Mouse (Mus musculus) adrenal gland, postnatal 14 days (tissue): ENCODE measurements around the gene Numbl. TPM values are rescaled to one million over a fixed set of nuclear protein-coding genes. Genes with fewer than 3 reads are reported as not detected.

ENCODE experiments used
- DNase-seq: peaks from one replicate; pipeline ENCODE4 v3.0.0; 2021; ENCODE audit warnings: mixed read lengths
- total RNA-seq: library from RNA; stranded (reverse); gene quantifications from 2 replicates; pipeline ENCODE4 v1.2.3, GENCODE M21; 2021

Gene Numbl
- total RNA-seq, 1 experiment from 2014 or later, result 8.7 TPM

- DNase-seq, result peak; percentile 85
Measured at GRCm38 (mm10) chr7:27325697-27326096, 67.5 kb downstream of the Numbl start.

GRCm38 (mm10) chr7:27326101-27326880 lies 68.1 kb downstream of the Numbl start:
- DNase-seq, result peak; percentile 53

GRCm38 (mm10) chr7:27327500-27327899 lies 69.3 kb downstream of the Numbl start:
- DNase-seq, result no peak

- no peak for DNase-seq
Measured at GRCm38 (mm10) chr7:27328161-27328560, 69.9 kb downstream of the Numbl start.

GRCm38 (mm10) chr7:27328648-27329047 lies 70.4 kb downstream of the Numbl start:
- no peak for DNase-seq

GRCm38 (mm10) chr7:27329326-27329947 lies 71.2 kb downstream of the Numbl start:
- DNase-seq, result peak; percentile 93

- DNase-seq, result no peak
Measured at GRCm38 (mm10) chr7:27329981-27330380, 71.7 kb downstream of the Numbl start.

GRCm38 (mm10) chr7:27330709-27331540 lies 72.7 kb downstream of the Numbl start:
- peak; percentile 94 for DNase-seq

GRCm38 (mm10) chr7:27331541-27331851 lies 73.3 kb downstream of the Numbl start:
- peak; percentile 51 for DNase-seq

Other genes with a start within 250 kb of the Numbl start
- gene Cyp2a12, start 229.4 kb upstream of the Numbl start, total RNA-seq, result 5.2 and 72.8 TPM in 2 replicates
- 733 and 877 TPM in 2 replicates for gene Cyp2f2, start 138.5 kb upstream of the Numbl start, total RNA-seq
- not detected in 2 replicates for gene Cyp2t4, start 104.7 kb upstream of the Numbl start, total RNA-seq
- gene Egln2, start 91.6 kb upstream of the Numbl start, total RNA-seq, result 83.9 and 92.9 TPM in 2 replicates
- gene Rab4b, start 79.5 kb upstream of the Numbl start, total RNA-seq, result 39.5 and 55.2 TPM in 2 replicates
- gene Gm21983, start 77.3 kb upstream of the Numbl start, total RNA-seq, result not detected in 2 replicates
- 0.89 TPM in 1 of 2 replicates, not detected in the other for gene Mia, start 77.3 kb upstream of the Numbl start, total RNA-seq
- 22.9 and 23.0 TPM in 2 replicates for gene BC024978, start 62.7 kb upstream of the Numbl start, total RNA-seq
- gene Snrpa, start 62.2 kb upstream of the Numbl start, total RNA-seq, result 88.3 and 90.9 TPM in 2 replicates
- gene Itpkc, start 29.8 kb upstream of the Numbl start, total RNA-seq, result 8.6 and 9.6 TPM in 2 replicates
- gene Coq8b, start 25.4 kb upstream of the Numbl start, total RNA-seq, result 44.2 and 44.8 TPM in 2 replicates
- 122 and 126 TPM in 2 replicates for gene Ltbp4, start 79.3 kb downstream of the Numbl start, total RNA-seq
- gene Shkbp1, start 97.6 kb downstream of the Numbl start, total RNA-seq, result 16.1 and 26.1 TPM in 2 replicates
- gene Gm20479, start 99.0 kb downstream of the Numbl start, total RNA-seq, result 1.8 TPM in 2 replicates
- 0.74 and 1.5 TPM in 2 replicates for gene Sptbn4, start 189.3 kb downstream of the Numbl start, total RNA-seq
- 72.6 and 76.9 TPM in 2 replicates for gene Blvrb, start 189.5 kb downstream of the Numbl start, total RNA-seq
- 12.9 and 15.7 TPM in 2 replicates for gene Sertad3, start 215.3 kb downstream of the Numbl start, total RNA-seq
- 24.5 and 26.3 TPM in 2 replicates for gene Sertad1, start 228.5 kb downstream of the Numbl start, total RNA-seq
- gene Prx, start 240.9 kb downstream of the Numbl start, total RNA-seq, result 2.7 and 3.5 TPM in 2 replicates